Mouse (Mus musculus) lung, postnatal 14 days (tissue): Measurements from ENCODE around the gene Igsf9b.

ENCODE experiments used
- DNase-seq: peaks from one replicate; pipeline ENCODE4 v3.0.0; 2021

Gene Igsf9b

DNA sequence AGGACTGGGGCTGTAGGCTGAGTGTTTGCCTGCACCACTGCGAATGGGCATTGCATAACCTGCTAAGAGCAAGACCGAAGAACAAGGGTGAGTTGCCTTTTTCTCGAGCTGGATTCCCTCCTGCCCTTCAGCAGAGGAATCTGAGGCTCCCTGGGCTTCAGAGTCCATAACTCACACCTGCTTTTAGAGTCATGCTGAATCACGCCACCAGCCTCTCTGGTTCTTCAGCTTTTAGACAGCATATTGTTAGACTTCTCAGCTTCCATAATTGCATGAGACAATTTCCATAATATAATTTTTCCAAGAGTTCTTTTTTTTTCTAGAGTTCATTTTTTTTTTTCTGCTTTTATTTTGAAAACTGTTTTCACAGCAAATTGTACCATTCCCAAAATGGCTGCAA, 4.6 kb upstream of the Igsf9b start:
- no peak for DNase-seq

DNA sequence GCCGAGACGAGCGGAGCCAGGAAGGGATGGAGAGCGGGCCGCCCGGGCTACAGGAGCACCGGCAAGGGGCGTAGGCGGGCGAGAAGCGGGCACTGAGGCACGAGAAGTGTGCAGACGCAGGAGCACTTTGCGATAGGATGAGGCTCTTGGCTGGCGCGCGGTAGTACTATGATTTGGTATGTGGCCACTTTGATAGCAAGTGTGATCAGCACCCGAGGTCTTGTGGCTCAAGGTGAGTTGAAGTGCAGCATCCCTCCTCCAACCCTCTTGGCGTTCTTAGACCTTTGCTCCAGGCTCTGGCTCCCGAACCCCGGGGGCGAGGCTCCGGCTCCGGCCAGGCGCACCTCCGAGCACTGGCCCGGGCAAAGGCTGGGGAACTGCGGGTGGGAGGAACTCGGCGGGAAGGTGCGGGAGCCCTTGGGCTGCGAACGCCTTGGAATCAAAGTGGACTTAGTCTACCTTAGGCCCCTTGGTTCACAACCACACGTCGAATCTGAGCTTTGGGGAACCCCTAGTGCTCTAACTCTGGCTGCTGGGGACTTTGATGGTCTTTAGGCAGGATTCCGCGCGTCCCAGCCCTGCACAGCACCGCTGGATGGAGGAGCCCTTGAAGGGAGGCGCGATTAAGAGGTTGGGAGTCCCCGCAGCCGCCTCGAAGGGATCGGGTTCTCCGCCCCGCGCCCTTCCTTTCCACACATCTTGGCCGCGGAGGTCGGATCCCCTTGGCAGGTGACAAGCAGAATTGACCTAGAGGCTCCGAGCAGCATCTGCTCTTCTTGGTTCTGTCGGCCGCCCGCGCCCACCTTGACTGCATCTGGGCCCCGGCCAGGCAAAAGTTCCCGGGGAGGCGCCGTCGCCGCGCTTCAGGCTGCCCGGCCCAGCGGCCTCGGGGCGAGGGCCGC, 533 bp downstream of the Igsf9b start:
- DNase-seq: no peak

DNA sequence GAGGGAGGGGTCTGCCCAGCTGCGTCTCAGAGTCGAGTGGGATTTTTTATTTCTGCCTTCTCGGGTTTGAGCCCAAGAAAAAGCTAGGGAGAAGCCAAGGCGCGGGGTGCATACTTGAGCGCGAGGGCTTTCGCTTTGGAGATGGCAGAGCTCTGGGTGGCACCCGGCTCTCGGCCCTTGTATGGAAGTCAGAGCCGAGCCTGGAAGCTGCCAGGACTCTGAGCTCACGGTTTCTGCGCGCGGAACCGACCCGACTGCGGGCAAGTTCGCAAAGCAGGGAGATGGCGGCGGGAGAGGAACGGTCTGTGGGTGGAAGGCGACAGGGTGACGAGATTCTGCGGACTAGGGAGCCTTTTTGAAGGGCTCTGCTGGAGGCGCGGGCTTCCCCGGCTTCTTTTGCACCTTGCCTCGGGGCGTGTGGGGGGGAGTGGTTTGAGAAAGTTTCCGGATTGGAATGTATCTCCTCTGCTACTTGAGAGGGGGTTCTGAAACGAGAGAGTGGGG, 1.2 kb downstream of the Igsf9b start:
- peak; percentile 30 for DNase-seq

DNA sequence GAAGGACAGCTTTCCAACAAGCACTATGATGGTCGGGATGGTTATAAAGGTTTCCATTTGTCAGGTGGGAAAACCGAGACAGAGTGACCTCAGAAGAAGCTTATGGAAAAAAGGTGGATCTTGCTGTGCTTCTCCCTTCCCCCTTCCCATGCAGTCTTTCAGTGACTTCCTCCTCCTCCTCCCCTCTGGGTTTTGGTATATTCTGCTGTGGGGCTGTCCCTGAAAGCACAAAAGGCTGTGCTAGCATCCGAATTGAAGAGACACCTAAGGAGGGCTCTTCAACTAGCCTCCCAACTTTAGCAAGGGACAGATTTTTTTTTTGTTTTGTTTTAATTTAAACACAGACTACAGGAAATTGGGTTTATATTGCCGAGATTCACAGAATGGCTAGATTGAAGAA, 1.7 kb downstream of the Igsf9b start:
- DNase-seq: no peak

DNA sequence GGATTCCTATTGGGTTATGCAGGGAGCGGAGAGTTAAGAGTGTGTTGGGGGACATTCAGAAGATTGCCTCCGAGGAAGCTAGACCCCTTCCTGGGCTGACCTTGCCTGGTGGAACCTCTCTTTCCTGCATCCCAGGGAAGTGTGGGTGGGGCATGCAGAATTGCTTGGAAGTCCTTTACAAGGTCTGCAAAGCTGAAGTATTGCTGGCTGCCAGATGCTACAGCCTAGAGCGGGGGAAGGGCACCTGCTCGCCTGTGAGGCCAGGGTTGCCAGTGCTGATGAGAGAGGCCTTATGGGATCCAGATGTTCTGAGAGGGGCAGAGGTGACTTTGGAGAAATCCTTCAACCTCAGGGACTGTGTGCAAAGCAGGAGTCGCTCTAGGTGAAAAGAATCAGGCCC, 2.5 kb downstream of the Igsf9b start:
- DNase-seq: no peak

DNA sequence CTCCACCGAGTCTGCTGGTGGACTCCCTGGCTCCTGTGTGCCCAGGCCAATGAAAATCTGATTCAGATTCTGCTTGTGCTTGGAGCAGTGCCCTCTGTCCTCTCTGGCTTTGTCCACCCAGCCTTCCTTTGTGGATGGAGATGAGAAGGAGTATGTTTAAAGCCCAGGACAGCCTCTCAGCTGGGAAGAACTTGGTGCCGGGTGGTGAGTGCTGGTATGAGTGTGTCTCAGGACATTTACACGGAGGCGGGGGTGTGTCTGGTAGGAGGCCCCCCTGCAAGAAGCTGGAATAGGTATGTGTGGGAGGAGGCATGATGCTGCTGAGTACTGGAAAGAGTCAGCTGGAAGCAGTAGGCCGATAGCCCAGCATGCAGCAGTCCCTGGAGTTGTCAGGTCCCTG, 3.3 kb downstream of the Igsf9b start:
- no peak for DNase-seq

DNA sequence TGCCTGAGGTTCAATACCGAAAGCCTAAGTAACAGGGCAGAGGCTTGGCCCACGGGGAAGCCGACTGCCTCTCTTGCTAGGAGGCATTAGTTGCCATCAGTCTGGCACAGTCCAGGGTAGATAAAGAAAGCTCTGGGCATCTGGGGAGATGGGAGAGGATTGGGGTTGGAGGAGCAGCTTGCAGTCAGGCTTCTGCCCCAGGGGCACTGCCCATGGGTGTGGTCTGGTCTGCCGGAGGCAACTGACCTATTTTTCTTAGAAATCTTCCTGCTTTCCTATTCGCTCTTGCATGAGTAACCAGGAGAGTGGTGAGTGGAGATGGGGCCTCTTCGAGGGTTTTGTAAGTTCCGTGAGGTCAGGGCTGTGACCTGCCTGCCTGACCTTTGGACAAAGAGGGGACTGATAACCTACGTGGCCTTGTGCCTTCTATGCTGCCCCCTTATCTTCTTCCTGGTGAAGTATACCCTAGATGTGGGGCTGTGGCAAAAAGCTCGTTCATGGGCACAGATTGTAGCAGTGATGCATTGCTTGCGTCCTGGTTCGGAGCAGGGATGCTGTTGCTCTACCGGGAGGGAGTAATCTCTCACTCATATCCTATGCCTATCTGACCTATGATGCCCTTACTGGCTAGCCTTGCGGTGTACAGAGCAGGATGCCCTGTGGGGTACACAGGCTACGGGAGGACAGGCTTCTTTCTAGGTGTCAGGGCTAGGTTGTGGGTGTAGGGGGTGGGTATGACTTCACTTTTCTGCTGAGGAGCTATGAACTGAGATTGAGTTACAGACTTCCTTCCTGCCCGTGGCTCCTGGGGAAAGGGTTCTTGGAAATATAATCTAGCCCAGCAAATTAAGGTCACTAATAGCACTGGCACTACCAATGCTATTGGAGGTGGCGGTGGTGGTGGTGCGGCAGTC, 4.8 kb downstream of the Igsf9b start:
- DNase-seq: no peak

DNA sequence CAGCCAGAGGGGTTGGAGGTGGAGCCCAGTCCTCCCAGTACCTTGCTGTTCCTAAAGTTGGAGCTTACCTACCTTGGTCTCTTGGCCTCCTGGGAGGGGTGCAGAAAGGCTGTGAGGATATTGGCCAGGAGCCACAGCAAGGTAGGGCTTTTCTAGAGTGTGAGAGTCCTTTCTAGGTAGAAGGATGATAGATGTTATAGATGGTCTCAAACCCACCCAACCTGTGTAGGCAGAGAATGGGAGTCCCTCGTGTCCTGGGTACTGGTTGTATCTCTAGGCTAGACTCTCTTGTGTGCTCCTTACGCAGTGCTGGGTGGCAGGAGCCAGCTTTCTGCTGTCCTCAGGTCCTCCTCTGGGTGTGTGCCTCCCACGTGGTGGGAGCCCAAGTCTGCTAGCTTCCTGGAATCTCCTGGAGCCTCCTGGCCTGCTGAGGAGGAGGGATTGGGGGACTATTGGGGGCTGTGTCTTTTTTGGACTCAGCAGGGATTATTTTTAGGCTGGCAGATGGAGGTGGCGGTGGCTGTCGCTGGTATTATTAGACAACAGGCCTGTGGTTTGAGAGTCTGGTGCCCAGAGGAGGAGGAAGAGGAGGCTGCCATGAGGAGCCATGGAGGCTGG, 5.6 kb downstream of the Igsf9b start:
- no peak for DNase-seq

DNA sequence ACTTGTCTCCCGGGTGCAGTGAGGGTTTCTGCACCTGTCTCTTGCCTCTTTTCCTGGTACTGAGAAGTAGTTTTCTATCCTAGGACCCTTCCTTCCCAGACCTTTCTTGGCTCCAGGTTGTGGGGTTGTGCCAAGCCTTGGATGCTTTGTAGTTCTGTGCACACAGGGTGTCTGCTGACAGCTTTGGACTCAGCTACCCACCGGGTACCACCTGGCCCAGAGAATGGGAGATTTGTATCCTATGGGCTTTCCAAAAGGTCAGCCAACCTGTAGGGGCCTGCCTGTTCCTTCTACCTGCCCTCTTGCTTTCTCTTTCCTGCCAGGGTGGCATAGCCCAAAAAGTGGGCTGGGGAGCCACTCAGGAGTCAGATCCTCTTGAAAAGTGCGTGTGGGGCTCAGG, 6.5 kb downstream of the Igsf9b start:
- DNase-seq: no peak

DNA sequence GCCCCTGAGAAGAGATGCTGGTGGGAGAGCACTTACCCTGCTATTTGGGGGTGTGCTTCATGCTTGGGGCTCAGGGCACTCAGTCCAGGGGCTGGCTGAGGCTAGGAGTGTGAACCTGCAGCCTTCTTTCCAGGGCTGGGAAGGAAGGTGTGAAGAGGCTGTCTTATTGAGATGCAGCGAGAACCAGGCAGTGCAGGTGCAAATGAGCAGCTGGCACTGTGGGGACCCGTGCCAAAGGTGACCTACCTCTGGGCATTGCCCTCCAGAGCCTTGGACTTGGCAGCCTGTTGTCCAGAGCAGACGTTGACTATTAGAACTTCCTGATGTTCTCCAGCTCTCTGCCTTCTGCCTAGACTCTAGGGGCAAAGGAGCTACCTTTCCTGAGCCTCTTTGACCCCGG, 7.6 kb downstream of the Igsf9b start:
- DNase-seq: no peak

DNA sequence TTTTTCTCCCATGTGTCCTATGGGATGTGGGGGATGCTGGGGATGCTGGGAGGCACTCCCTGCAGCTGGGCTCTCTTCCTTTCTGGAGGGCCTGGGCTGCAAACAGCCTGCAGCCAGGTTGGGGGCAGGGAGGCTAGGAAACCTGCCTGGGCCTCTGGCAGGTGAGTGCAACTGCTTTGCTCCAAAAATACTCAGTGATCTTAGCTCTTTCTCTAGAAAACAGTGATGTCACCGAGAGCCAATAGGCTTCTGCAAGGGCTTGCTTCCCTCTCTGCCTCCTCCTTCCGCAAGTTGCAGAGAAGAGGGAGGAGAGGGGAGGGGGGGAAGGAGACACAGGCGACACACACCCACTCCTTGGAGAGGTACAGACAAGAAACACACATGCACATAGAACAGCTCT, 8.3 kb downstream of the Igsf9b start:
- DNase-seq: no peak

DNA sequence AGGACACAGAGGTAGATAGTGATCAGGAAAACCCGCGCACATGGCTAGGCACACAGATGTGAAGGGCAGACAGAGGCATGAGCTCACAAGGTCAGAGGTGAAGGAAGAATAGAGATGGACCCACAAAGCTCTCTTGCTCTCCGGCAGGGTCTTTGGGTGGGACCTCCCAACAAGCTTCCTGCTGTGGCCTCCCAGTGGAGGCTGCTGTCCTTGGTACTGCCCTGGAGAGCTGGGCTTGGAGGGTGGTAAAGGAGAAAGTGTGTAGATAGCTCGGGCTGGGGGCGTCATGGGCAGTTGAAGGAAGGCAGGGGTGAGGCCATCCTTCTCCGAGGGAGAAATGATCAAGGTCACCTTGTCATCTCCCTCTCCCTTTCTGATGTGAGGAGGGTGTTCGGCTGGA, 9.0 kb downstream of the Igsf9b start:
- no peak for DNase-seq

DNA sequence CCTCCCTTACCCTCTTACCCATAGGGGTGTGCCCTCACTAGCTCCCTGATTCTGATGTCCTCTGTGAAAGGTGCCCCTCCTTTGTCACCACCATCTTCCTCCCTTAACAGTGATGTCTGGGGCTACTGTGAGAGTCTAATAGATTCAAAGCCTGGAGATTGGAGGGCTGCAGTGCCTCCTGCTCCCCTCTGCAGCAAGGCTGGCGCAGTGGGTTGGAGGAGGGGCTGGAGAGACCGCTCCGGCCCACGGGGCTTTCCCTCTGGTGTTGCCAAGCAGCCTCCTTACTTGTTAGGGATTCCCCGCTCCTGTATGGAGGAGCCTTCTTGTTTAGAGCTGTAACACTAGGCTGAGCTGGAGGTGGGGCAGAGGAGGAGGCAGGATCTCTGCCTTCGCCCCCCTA, 9.6 kb downstream of the Igsf9b start:
- DNase-seq: no peak

DNA sequence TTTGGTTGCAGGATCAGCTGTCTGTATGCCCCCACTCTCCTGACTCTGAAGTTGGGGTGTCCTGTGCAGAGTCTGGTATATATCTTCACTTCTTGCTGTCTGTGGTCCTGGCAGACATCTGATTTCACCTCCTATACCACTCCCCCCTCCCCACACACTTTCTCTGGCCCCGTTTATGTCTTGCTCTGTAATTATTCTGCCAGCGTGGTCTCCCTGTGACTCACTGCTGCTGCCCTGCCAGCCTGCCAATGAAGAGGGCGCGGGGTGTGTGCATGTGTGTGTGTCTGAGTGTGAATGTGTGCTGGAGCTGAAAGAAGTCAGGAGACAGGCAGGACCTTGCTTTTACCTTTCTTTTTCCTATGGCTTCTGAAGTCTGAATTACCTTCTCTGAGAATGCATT, 11.0 kb downstream of the Igsf9b start:
- DNase-seq: no peak

DNA sequence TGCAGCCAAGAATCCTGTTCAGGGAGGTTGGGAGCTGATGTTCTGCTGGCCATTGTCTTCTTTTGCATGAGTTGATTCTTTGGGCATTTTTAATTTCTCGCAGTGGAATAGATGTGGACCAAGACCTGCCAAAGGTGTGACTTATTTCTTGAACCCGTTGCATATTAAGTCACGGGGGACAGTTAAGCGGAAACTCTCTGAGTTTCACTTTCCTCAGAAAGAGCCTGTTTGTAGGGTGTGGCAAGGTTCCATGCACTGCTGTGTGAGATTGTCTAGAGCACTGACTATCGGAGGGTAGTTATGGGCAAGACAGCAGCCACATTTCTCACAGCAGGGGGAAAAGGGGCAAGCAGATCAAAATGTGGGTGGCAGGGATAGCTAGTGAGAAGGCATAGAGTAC, 14.4 kb downstream of the Igsf9b start:
- DNase-seq: no peak

DNA sequence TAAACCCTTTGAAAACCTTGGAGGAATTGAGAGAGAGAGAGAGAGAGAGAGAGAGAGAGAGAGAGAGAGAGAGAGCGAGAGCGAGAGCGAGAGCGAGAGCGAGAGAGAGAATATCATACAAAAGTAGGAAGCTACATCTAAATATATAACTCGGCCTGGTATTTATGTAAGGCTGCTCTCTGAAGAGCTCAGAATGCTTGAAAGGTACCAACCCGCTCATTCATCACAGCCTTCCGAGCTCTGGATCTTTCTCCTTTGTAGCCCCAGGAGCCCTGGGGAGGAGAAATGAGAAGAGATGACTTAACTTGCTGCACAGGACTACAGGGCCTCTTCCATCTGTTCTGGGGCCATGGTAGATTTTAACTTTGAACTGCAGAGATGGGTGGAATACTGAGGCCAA, 22.3 kb downstream of the Igsf9b start:
- no peak for DNase-seq

DNA sequence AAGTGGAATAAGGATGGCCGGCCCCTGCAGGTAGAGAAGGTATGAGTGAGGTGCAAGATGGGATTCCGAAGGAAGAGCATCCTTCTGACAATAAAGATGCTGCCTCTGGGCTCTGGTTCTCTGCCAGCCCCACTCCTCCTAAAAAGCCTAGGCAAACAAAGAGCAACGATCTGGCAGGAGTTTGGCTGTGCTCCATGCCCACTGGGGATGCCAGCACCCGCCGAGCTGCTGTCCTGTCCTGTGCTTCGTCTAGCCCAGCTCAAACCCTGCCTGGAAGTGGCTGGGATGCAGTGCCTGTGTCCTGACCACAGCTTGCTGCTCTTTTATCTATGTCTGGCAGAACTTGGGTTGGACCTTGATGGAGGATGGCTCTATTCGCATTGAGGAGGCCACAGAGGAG, 23.3 kb downstream of the Igsf9b start:
- no peak for DNase-seq

DNA sequence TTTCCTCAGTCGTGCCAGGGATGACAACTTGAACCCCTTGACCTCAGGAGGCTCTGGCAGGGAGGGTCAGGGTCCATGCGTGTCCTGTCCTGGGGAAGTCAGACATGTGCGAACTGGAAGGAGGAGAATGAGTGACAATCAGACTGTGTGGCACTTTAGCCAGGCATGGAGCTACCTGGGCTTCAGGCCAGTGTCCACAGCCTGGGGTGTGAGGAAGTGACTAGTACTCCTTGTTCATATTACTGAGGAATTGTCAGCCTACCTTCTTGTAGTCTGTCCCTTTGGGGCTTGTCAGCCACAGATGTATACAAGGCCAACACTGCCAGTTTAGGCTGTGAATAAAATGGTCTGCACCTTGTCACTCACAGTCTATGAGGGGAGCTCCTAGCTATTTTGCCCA, 24.4 kb downstream of the Igsf9b start:
- no peak for DNase-seq

DNA sequence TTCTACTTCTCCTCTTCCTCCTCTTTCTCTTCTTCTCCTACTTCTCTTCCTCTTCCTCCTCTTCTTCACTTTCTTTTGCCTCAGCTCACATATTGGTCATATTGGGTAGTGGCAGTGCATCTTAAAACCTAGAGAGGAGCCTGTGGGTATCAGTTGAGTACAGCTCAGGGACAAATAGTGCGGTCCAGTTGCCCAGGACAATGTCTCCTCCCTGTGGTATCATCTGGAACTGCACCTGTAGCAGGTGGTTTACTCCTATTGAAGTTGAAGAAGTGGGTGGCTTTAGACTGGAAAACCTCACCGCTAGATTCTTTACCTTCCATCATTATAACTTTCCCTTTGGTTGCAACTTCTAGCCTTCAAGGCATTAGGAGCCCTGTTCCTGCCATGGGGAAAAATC, 26.9 kb downstream of the Igsf9b start:
- DNase-seq: peak; percentile 72

DNA sequence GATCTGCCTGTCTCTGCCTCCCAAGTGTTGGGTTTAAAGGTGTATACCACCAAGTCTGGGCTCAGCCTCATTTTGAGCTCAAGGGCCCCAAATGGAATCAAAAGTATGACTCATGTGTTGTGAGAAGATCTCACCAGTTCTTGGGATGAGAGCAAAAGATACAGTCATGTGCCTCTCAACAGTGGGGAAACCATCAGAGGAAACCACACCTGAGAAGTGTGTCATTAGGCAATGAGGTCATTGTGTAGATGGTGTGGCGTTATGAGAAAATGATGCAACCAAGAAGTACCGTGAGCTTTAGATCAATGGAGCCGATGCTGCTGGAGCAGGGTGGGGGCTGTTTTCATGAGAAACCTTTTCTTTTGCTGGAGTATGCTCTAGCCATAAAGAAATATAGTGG, 28.6 kb downstream of the Igsf9b start:
- DNase-seq: no peak

DNA sequence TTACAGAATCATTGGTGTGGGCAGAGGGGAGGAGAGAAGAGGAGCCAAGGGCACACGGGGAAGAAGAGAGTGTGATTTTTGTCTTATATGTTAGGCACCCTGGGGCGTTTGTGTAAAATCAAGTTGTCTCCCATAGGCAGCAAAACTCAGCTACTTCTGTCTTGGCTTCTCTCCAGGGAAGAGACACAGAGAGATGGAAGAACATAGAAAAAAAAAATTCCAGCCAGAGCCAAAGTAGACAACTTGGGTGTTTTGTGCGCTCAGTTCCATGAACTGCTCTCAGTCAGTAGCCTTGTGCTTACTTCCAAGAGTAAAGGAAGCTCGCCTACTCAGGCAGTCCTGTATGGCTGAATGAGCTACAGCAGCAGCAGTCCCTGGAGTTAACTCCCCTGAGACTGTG, 31.4 kb downstream of the Igsf9b start:
- no peak for DNase-seq

DNA sequence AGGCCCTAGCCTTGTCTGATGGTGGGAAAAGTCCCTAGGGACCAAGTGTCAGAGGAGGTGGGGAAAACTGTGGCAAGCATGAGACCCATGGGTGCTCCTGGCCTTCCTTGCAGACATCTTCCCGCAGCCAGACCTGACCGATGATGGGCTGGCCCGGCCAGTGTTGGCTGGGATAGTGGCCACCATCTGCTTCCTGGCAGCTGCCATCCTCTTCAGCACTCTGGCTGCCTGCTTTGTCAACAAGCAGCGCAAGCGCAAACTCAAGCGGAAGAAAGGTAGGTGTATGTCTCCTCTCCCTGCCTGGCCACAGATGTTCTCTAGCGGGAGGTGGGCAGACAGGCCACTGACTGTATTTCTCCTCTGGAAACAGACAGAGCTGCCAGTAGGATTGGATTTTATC, 32.5 kb downstream of the Igsf9b start:
- no peak for DNase-seq

DNA sequence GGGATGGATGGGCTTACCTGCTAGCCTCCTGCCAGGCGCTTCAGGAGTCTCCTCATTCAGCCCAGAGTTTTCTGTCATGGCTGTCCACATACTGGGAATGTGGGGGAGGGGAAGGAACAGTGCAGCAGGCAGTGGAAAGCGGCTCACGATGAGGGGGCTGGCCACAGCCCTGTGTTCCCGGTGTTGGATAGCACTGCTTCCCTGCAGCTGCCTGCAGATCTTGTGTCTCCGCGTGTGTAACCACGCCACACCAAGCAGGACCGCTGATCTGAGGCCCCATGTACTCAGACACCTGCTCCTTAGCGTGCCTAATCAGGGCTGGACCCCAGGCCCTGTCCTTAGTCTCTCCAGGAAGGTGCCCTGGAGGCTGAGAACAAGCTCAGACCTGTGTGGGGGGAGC, 35.9 kb downstream of the Igsf9b start:
- no peak for DNase-seq
